Mouse (Mus musculus): ENCODE results near the gene Rbfox2.
"Not testable (repeated sequence)": the region's sequence is repeated elsewhere in the genome, so short reads cannot be mapped to it uniquely, and the experiment has no call there.

Gene Rbfox2

DNA sequence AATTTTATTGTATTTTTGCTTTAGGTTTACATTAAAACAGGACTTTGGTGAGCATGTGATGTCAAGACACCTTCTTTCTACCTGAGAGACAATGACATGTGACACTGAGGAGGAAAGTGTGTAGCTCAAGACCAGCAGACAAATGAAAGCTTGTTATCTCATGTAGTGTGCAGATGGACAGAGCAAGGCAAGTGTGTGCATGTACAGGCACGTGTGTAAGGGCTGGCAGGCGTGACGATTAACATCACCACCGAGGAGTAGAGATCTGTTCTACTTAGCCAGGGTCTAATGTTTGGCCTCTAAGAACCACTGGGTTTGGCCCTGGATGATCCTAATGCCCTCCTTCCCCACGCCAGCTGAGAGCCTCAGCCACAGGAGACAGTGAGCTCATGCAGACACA lies 216.3 kb downstream of the Rbfox2 start:
- DNase-seq, result no peak

- DNase-seq, result no peak
Measured at GRCm38 (mm10) chr15:77089249-77089648, 217.6 kb downstream of the Rbfox2 start.

DNA sequence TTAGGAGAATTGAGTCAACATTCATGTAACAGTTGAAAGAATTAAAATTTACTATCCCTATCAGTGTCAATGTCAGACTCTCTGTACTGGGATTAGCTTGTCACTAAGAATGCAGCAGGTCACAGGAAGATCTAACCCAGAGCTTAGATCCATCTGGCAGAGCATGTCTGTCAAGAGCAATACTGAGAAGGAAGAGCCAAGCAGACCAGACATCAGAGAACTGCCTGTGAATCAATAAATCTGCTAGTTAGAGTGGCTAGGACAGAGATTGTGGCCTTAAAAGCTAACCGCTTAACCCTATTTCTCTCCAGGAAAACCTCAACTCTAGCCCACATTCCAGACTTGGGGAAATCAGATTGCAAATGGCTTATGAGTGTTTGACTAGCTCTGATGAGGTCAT lies 220.3 kb downstream of the Rbfox2 start:
- no peak for DNase-seq

GRCm38 (mm10) chr15:77085818-77086217 lies 221.0 kb downstream of the Rbfox2 start:
- no peak for DNase-seq

DNA sequence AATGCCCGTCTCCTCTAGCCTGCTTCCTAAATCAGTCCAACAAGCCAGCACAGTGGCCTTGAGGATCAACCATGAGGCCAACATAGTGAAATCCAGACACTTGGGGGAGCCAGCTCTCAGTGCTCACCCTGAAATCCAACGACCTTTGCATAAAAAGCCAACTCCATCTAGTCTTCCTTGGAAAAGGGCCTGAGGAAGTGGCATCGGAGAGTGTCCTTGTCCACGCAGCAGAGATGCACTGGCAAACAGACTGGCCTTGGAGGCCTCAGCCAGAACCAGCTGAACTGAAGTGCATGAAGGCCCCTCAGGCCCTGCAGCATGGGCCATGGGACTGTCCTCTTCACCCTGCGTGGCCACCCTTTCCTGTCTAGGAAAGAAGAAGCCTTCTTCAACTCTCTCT lies 225.3 kb downstream of the Rbfox2 start:
- DNase-seq, result no peak

- DNase-seq, result no peak
Measured at GRCm38 (mm10) chr15:77080684-77081254, 226.0 kb downstream of the Rbfox2 start.

DNA sequence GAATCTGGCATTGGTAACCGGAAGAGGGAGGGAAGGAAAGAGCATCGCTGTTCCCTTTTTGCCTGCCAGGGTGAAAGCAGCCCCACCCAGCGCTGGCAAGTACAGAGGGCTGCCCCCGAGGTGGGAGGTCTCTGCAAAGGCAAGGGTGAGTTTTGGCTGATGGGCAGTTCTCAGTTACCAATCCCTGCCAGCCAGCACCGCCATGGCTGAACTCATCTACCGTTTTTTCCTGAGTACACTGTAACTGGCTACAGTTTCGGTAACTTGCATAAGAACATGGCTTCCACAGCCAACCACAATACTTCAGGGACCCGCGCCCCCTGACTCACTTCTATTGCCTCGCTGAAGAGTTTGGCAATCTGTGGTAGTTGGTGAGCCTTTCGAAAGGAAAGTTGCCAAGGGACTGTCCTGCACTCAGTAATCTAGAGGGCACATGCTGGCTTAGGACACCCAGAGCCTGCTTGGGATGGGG lies 226.9 kb downstream of the Rbfox2 start:
- DNase-seq, result no peak

DNA sequence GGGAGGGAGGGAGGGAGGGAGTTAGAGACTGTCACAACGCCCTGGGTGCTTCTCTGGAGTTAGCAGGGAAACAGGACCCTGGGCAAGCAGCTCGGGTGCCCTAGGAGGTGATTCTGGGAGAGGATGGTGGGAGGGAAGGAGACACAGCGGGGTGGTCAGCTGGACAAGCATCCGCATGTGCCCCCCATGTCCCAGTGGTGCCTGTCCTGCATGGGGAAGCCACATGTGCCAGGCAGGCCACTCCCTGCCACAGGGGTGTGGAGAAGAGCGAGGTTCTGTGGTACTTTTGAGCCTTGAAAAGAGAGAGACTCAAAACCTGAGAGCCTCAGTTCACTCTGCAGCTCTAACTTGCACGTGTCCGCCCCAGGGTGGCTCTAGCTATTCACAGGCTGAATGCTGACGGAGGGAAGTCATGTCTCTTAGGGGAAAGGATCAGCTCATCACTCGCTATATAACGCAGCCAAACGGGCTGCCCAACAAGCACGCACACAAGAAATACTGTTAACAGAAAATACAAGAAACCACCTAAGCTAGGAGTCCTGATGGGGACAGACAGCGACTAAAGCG lies 227.5 kb downstream of the Rbfox2 start:
- DNase-seq, result no peak

GRCm38 (mm10) chr15:77078786-77079185 lies 228.0 kb downstream of the Rbfox2 start:
- DNase-seq, result no peak

DNA sequence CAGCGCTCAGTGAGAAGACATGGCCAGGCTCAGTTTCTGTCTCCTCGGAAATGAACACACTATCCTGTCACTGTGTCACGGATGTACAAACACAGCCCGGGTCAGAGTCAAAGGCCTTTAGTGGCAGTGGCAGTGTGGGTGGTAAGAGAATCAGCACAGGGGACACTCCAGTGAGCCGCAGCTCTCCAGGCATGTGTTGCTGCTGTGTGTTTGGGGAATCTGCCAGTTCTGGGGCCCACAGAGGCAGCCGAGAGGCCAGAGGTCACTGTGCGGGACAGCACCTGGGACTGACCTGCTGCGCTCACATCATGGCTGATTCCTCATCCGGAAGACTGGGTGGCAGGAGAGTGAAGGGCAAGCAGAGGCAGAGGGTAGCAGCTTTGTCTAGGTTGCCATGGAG lies 228.9 kb downstream of the Rbfox2 start:
- DNase-seq, result no peak

DNA sequence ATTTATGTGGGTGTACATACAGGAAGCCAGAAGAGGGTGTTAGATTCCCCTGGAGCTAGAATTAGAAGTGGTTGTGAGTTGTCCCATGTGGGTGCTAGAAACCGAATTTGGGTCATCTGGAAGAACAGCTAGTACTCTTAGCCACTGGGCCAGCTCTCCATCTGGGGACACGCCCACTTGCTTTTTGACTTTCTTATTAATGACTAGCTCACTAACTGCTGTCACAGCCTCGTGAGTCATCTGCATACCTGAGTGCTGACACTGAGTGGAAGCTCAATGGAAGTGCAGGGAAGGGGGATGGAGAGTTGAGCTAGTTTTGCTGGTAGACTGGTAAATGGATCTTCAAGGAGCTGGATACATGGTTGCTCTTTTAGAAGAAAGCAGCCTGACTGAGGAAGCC lies 230.3 kb downstream of the Rbfox2 start:
- DNase-seq, result no peak

- no peak for DNase-seq
Measured at GRCm38 (mm10) chr15:77072556-77073163, 234.1 kb downstream of the Rbfox2 start.

GRCm38 (mm10) chr15:77071501-77071900 lies 235.3 kb downstream of the Rbfox2 start:
- DNase-seq, result peak; percentile 91

DNA sequence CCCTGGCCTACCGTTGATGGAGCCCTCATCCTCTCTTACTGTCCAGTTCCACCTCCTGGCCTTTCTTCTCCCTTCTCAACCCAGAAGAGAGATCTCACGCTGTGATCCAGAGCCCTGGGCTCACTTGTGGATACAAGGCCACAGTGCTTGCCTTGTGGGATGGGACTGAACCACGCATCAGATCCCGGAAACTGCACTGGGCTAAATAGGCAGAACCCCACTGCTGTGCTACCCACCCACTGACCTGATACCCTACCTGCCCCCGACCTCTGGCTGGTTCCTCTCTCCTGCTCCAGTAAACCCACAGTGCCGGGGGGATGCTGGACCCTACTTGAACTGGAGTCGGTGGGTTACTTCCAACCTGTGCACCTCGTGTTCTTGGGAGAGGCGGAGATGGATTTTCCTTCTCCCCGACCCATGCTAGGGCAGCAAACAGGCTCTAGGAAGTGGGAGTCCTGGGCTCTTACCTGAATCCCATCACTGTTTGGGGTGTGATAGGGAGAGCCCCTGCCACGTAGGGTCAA lies 236.0 kb downstream of the Rbfox2 start:
- peak; percentile 22 for DNase-seq

- DNase-seq, result no peak
Measured at GRCm38 (mm10) chr15:77069019-77069418, 237.8 kb downstream of the Rbfox2 start.

GRCm38 (mm10) chr15:77068439-77068861 lies 238.4 kb downstream of the Rbfox2 start:
- DNase-seq, result no peak

- DNase-seq, result no peak
Measured at GRCm38 (mm10) chr15:77066233-77066632, 240.6 kb downstream of the Rbfox2 start.

GRCm38 (mm10) chr15:77065259-77065852 lies 241.4 kb downstream of the Rbfox2 start:
- no peak for DNase-seq

DNA sequence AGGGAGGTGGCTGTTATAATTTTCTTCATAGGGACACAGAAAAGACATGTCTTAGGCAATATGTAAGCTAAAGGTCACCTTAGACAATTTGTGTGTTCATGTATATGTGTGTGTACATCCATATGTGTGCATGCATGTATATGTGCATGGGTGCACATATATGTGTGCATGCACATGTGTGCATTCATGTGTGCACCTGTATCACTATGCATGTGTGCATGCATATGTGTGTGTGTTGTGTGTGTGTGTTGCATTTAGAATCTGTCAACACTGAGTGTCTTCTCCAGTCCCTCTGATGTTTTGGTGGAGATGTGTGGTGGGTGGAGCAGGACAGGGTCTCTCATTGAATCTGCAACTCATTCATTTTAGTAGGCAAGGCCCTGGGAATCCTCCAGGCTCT lies 244.1 kb downstream of the Rbfox2 start:
- no peak for DNase-seq

GRCm38 (mm10) chr15:77059416-77059815 lies 247.4 kb downstream of the Rbfox2 start:
- DNase-seq, result not testable (repeated sequence)

DNA sequence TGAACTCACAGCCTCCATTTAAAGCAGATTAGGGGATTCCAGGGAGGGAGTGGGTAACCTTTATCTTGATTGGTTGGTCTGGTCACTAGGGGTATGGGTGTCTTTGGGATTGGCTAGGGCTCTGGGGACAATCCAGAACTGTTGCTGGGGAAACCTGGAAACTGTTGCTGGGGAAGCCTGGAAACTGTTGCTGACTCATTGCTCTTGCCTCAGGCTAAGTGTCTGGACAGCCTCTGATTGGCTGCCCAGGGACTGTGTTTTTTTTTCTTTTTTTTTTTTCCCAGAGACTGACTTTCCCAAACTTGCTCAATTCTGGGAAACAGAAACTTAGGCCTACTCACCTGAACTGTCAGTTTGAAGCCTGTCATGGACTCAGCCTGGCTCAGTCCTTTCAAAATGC lies 248.2 kb downstream of the Rbfox2 start:
- no peak for DNase-seq

DNA sequence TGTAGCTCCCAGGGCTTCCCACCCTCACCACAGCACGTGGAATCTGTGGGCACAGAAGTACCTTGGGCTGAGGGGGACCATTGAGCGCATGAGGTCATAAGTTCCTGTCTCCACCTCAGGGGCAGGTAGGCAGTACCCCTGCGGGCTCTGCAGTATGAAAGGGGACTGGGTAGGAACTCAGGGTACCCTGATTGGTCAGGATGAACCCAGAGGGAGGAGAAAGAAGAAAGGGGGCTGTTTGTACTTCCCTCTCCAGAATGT lies 250.1 kb downstream of the Rbfox2 start:
- no peak for DNase-seq

DNA sequence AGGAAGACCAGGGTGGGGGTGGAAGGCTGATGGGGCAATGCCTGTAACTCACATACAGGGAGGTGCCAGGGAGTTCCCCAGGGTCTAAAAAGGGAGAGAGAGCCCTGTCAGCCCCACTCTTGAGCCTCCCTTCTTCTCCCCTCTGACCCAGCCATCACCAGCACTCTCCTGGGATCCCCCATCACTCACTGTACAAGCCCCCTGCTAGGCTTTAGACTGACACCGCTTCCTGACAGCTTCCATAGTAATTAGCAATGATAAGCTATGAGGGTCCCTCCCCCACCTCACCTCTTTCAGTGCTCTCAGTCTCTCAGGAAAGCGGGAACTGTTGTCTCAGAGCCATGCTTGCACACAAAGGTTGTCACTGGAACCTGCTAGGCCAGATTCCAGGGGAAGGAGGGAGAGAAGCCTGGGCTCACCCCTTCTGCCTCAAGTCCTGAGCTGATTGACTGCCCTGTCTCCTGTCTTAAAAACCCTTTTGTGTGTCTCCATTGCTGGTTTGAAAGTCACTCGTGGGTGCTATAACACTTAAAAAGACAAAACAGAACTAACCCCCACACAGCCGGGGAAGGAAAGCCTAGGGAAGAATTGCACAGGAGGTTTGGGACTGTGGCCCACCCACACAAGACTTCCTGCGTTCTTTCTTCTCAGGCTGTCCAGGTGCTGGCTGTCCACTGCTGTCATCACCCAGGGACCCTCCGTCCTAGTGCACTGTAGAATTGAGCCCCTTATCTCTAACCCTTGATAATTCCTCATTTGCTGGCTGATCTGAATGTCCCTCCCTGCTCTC lies 250.6 kb downstream of the Rbfox2 start:
- no peak for DNase-seq

Measured in thymus, postnatal 4 days (tissue).